Mouse (Mus musculus) urinary bladder, postnatal 36 days (tissue): Measurements from ENCODE around the gene Card19.

Experiments used
- DNase-seq, 2 experiments: peaks; one replicate each; pipeline ENCODE4 v3.0.0; 2022; ENCODE audit warnings: low spot score in 2 of 2, mixed read lengths in 1 of 2

The Card19 gene

GRCm38 (mm10) chr13:49194811-49195210 is 21.0 kb downstream of the Card19 start:
- no peak for DNase-seq

DNA sequence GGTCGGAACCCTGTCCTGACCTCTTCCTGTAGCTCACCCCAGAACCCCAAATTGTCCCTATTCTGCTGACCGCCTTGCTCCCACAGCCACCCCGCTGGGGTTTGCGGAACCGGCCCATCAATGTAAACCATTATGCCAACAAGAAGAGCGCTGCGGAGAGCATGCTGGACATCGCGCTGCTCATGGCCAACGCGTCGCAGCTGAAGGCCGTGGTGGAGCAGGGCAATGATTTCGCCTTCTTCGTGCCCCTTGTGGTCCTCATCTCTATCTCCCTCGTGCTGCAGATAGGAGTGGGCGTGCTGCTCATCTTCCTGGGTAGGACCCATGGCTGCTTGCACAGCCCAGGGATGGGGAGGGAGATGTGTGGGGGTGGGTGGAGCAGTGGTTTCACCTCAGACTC is 22.2 kb downstream of the Card19 start:
- DNase-seq: no peak

DNA sequence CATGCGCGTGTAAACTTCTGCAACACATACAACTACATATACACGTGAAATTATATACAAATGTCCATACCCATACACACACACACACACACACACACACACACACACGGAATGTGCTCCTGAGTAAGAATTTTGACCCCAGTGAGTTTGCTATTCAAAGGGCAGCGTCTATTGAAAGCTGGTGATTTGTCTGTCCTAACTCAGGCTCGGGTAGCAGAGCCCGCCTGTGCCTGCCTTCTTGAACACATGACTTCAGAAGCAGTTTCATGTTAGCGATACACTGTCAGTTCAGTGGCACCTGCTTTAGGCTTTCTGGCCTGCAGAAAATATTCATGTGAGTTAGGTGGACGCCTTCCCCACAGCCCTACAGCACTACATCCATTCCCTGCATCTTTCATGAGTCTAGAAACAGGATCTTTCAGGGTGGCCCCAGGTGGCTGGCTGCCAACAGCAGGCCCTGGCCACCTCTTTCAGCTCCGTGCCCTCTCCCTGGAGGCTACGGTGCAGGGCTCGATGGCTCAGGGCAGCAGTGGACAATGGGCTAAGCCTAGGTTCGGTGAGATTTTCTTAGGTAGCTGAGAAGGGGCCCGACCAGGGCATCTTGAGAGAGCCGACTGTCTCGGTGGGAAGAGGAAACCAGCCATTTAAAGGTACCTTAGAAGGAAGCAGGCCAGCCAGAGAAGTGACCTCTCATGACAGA is 23.5 kb downstream of the Card19 start:
- DNase-seq: no peak

GRCm38 (mm10) chr13:49191673-49192035 is 24.2 kb downstream of the Card19 start:
- DNase-seq: no peak

DNA sequence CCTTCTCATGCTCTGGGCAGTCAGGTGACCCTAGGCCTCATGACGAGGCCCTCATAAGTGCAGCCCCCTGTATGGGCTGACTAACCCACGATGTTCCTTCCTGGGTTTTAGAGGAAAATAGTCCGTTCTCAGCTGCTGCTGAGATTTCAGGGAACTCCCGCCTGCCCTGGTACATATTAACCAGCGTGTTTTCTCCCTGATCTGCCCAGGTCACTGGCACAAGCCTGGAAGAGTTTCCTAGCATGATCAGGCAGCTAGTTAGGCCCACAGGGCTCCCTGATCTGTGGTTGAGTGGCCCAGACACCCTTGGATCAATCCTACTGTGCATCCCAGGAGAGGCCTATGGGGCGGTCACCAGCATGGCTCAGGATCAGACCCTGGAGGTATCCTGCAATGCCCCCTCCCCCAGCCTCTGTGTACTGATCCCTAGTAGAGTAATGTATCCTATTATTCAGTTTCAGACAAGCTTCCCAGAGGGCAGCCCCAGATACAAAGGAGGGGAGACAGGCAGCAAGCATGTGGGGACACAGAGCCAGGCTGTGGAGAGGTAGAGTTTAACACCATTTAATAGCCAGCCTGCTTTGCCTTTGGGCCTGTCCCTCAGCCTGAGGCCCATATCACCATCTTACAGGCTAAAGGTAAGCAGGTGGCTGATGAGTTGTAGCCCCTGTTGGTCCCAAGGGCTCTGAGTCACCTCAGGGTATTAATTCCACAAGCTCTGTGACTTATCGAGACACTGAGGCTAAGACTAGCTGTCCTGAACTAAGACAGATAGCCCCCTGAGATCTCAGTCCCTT is 24.8 kb downstream of the Card19 start:
- DNase-seq: no peak

DNA sequence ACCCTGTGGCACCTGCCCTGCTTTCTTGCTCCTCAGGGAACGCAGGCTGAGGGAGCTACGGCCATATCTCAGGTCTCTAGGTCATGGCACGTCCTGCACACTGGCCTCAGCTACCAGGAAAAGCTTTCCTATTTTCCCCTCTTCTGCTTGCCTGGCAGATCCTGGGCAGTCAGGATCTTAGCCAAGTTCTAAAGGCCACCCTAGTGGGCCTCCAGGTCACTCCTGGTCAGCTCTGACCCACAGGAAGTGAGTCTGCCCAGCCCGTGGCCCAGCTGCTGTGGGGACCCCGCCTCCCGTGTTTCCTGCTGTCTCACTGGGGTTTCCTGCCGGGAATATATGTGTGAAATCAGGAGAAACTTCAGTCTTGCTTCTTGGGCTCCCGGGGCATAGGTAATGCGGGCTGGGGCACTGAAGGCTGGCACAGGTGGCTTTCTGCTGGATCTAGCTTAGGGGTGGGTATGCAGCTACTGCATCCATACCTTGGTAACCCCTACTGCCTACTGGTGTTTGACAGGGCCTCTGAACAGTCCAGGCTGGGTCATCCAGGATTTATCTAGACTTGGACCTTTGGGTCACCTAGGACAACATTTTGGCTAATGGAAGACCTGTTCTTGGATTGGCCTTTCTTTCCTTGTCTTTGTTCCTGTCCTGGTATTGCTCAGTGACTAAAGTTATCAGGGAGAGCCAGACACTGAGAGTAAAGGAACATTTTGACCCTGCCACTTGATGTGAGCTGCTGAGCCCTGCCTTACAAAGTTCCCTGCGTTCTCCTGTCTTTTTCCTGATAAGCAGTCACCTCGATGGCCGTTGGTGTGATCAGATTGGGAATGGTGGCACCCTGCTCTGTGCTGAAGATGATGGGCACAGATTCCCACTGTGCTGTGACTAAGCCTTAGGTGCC is 25.6 kb downstream of the Card19 start:
- peak in 1 of 2 experiments; percentile 43 for DNase-seq

DNA sequence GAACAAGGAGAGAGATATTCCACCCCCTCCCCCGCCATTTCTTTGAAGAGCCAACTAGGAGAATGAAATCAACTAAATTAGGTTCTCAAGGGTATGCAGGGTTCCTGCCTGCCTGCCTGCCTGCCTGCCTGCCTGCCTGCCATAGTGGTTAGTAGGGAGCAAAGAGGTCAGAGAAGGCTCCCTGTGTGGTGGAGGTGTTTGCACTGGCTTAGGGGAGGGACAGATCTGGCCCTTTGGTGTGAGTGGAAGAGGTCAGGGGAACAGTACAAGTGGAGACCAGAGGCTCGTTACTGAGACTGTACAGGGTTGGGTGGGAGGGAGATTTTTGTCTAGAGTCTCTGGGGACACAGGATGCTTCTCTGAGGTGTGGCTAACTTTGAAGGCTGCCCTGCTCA is 26.9 kb downstream of the Card19 start:
- DNase-seq: no peak

GRCm38 (mm10) chr13:49188219-49188965 is 27.4 kb downstream of the Card19 start:
- DNase-seq: no peak

GRCm38 (mm10) chr13:49187288-49188218 is 28.3 kb downstream of the Card19 start, which contains the start of gene Ninj1:
Ninj1 (plus strand) TSS chr13:49187485.
- peak; percentile 74 to 82 for DNase-seq

GRCm38 (mm10) chr13:49186798-49187287 is 29.0 kb downstream of the Card19 start:
- DNase-seq: no peak

DNA sequence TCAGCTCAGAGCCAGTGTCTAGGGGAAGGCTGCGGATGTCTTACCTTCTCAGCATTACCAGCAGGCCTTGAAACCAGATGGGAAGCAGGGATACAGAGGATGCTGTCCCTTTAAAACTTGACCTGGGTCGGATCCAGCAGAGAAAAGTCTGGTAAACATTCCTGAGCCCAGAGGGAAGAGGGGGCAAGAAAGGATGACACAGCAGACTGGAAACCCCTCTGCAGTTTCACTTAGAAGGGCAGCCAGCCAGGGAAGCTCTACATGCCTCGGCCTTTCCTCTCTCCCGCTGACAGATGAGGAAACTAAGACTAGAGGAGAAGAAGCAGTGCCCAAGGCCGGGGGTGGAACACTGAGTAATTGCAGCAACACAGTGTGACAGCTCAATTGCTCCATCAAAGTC is 32.2 kb downstream of the Card19 start:
- DNase-seq: no peak

- no peak for DNase-seq
Measured at GRCm38 (mm10) chr13:49183161-49183560, 32.7 kb downstream of the Card19 start.

DNA sequence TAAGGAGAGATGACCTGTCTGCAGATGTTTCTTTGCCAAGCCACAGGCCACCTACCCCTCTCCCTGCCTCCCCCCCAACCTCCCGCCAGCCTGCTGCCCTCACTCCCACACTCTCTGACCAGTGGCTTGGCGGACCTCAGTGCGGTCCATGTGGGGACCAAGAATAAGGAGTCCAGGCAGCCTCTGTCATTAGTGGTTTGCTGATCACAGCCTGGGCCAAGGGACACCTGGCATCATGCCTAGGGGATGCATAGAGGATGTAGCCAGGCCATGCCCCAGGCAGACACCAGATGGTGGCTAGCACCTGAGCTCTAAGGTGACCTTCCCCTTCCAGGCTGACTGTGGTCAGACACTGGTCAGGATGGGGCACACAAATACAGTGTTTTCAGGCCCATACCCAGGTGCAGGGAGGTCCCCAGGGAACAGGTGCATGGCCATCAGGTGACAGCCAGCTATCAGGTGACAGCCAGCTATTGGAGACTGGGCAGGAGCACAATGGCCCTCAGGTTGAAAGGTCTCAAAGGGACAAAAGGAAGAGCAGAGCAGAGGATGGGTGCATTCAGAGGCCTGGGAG is 34.3 kb downstream of the Card19 start:
- DNase-seq: no peak

- DNase-seq: no peak
Measured at GRCm38 (mm10) chr13:49180691-49181090, 35.1 kb downstream of the Card19 start.

GRCm38 (mm10) chr13:49180274-49180673 is 35.6 kb downstream of the Card19 start:
- DNase-seq: no peak

DNA sequence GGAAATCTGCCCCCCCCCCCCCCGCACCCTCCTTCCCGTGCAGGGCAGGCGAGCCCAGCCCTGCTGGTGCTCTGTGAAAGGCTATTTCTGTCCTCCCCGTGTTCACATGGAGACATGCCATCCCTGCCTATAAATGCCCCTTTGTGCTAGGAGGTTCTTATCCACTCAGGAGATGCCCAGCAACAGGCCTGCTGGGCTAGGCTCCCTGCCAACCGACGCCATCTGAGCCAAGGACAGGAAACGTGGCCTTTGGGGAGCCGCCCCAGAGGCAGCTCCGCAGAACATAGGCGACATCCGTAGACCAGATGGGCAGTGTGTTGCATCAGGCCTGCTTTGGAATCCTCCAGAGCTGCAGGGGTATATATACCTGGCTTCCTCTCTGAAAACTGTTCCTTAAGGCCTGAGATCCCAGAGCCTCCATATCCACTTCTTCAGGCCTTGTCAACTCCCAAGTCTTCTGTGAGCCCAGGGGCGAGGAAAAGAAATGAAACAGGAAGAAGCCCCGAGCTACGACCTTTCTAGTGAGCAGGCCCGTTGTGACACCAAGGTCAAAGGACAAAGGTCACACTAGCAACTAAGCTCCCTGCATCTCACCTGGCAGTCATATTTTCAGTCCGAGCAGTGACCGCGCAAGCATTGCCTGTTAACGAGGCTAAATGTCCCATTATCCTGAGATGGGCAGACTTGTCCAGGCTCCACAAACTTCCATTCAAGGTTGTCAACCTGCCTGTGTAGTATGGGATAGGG is 36.8 kb downstream of the Card19 start:
- peak in 1 of 2 experiments; percentile 47 for DNase-seq

DNA sequence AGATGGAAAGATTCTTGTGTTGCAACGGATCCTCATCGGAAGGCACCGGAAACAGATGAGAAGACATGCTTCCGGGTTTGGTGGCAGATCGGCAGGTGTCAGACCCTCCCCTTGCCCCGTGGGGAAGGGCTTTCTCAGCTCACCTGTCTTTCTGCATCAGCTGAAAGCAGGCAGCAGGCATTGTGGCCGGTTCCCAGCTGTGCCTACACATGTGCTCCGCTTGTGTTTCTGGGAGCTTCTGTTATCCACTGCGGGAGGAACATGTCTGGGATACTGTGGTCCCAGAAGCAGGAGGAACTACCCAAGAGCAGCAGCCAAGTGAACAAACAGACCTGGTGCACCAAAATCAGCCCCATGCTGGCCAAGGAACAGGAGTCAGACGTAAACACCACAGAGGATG is 40.3 kb downstream of the Card19 start:
- no peak for DNase-seq

DNA sequence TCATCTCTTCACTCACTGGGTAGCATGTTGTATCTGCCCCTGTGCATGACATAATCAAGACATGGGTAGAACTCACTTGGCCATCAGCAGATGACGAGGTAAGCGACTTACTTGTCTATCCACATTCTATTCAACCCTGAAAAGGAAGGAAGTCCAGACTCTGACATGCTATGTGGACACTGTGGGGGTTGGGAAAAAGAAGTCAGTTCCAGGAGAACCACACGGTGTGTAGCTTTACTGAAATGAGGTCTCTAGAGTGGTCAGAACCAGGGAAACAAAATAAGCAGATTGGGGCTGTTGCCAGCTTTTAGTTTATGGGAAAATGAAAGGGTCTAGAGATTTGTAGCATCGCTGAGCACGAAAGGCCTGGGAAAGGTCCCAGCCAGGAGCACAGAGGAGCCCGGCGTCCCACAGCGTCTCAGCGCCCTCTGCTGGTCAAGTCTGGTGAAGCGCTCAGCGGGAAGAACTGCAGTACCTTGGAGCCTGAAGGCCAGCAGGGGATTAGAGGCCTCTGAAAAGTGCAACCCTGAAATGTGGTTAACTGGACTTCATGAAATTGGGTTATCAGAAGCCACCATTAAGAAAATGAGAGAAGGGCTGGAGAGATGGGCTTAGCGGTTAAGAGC is 42.8 kb downstream of the Card19 start:
- DNase-seq: peak; percentile 87 to 90

DNA sequence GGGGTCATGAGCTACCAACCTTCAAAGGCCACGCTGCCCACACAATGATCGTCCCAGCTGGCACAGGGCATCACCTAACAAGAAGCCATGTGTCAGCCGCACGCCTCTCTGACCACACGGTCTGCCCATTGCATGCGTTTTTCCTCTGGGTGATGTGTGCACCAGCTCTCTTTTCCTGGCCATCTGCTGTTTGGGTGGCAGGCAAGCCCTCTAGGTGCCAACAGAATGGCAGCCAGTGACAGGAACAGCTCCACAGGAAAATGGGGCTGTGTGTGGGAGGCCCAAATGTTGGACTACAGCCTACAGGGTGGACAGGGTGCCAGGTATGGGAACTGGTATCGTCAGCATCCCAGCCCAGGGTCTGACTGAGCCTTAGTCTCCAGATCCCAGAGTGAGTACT is 43.5 kb downstream of the Card19 start:
- no peak for DNase-seq
